8 mouse cellular contexts compared by ENCODE assay signal in the genomic region with DNA sequence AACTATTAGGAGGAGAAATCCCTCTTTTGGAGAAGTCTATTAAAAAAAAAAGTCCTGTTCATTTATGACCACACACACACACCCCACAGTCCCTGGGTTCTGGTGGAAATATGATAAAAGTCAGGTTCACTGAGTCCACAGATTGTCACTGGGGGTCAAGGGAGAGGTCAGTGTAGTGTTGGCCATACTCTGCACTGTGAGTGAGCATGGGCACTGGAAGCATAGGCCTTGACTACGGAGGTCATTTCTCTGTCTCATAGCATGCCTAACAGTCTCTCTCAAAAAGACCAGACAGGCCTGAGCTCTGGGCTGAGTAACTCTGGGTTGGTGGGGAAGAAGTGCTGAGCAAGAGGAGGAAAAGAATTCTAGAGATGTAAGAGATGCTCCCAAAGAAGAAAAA. TPM values are rescaled to one million over a fixed set of nuclear protein-coding genes. Genes with fewer than 3 reads are reported as not detected.
DNase-seq lines count a peak whose midpoint lies in the region; ATAC-seq and TF ChIP-seq lines count a peak whose summit lies in the region.

No protein-coding gene starts in this region.

- TF ChIP-seq POLR2A in limb, embryonic 14.5 days (IDR thresholded peaks at IDR 0.05; ENCODE audit: borderline replicate concordance, extremely low read depth, insufficient read depth, insufficient read length) = no peak

- DNase-seq in lung, embryonic 14.5 days = no peak
- DNase-seq in lung, postnatal 36 days = no peak
- no peak for DNase-seq in forebrain, embryonic 10.5 days (ENCODE audit: extremely low spot score, low spot score)
- no peak for DNase-seq in limb, embryonic 14.5 days (ENCODE audit: low spot score)
- no peak for DNase-seq in gastrocnemius, adult 8-10 months (ENCODE audit: low spot score in 2 of 2)
- DNase-seq in ovary, adult 18-20 months (ENCODE audit: low spot score) = no peak
- no peak for DNase-seq in testis, postnatal 10 days (ENCODE audit: low spot score)

- peak overlapping the region; percentile 85 for H3K4me2 ChIP-seq in lung, embryonic 14.5 days
- peak overlapping the region; percentile 51; the same call in 1 of the 2 replicates for H3K4me2 ChIP-seq in limb, embryonic 14.5 days (replicated peaks; ENCODE audit: low read depth, low read length, severe bottlenecking)
- H3K4me2 ChIP-seq in stomach, embryonic 15.5 days = peak overlapping the region; percentile 53

- no peaks in the 10 kb centered on the region for H3K9me3 ChIP-seq in lung, embryonic 14.5 days (ENCODE audit: low read depth, low read length)
- no peaks in the 10 kb centered on the region for H3K9me3 ChIP-seq in forebrain, embryonic 10.5 days
- no peaks in the 10 kb centered on the region for H3K9me3 ChIP-seq in limb, embryonic 14.5 days (ENCODE audit: control insufficient read depth, low read length)
- no peaks in the 10 kb centered on the region for H3K9me3 ChIP-seq in stomach, embryonic 15.5 days

- no peak for ATAC-seq in lung, embryonic 14.5 days (ENCODE audit: insufficient read depth)
- no peak for ATAC-seq in limb, embryonic 14.5 days (ENCODE audit: low FRiP score, low read depth)
- no peak for ATAC-seq in stomach, embryonic 15.5 days (ENCODE audit: insufficient read depth, low FRiP score, low read depth)

- 0 out of 2 replicates have a peak, but pooled peaks cover 6% of the 10 kb centered on the region for H3K4me1 ChIP-seq in lung, embryonic 14.5 days (ENCODE audit: insufficient read depth)
- H3K4me1 ChIP-seq in forebrain, embryonic 10.5 days = peaks cover 70% of the 10 kb centered on the region
- peaks cover 14% of the 10 kb centered on the region for H3K4me1 ChIP-seq in limb, embryonic 14.5 days (ENCODE audit: control insufficient read depth, insufficient read depth, low read length)
- peaks cover 28% of the 10 kb centered on the region for H3K4me1 ChIP-seq in stomach, embryonic 15.5 days

- no peak for TF ChIP-seq CTCF in lung, embryonic 14.5 days (IDR thresholded peaks at IDR 0.05; ENCODE audit: low read depth)

- H3K27me3 ChIP-seq in lung, embryonic 14.5 days (ENCODE audit: insufficient read depth, low read length) = no peaks in the 10 kb centered on the region
- H3K27me3 ChIP-seq in forebrain, embryonic 10.5 days (ENCODE audit: poor library complexity, severe bottlenecking) = peaks cover 12% of the 10 kb centered on the region
- no peaks in the 10 kb centered on the region for H3K27me3 ChIP-seq in limb, embryonic 14.5 days (ENCODE audit: control insufficient read depth, insufficient read depth, low read length)
- H3K27me3 ChIP-seq in stomach, embryonic 15.5 days (replicated peaks) = no peaks in the 10 kb centered on the region

- H3K27ac ChIP-seq in lung, embryonic 14.5 days (ENCODE audit: low read depth) = no peak overlapping the region
- peak overlapping the region; percentile 100 for H3K27ac ChIP-seq in forebrain, embryonic 10.5 days
- H3K27ac ChIP-seq in limb, embryonic 14.5 days (replicated peaks; ENCODE audit: low read depth, low read length) = no peak overlapping the region
- peak overlapping the region; percentile 13; the same call in 1 of the 2 replicates for H3K27ac ChIP-seq in stomach, embryonic 15.5 days

- no peaks in the 10 kb centered on the region for H3K36me3 ChIP-seq in lung, embryonic 14.5 days (ENCODE audit: insufficient read depth)
- H3K36me3 ChIP-seq in forebrain, embryonic 10.5 days (replicated peaks) = peaks cover 2% of the 10 kb centered on the region; the same call in 1 of the 2 replicates
- H3K36me3 ChIP-seq in limb, embryonic 14.5 days (ENCODE audit: control insufficient read depth, insufficient read depth, low read length) = 0 out of 2 replicates have a peak, but pooled peaks cover 3% of the 10 kb centered on the region
- 0 out of 2 replicates have a peak, but pooled peaks cover 4% of the 10 kb centered on the region for H3K36me3 ChIP-seq in stomach, embryonic 15.5 days

- H3K9ac ChIP-seq in lung, embryonic 14.5 days = no peak overlapping the region; the same call in 1 of the 2 replicates
- H3K9ac ChIP-seq in limb, embryonic 14.5 days (ENCODE audit: low read depth, low read length, severe bottlenecking) = no peak overlapping the region
- H3K9ac ChIP-seq in stomach, embryonic 15.5 days = no peak overlapping the region

- no peak overlapping the region for H3K4me3 ChIP-seq in lung, embryonic 14.5 days (ENCODE audit: low read depth, low read length)
- peak overlapping the region; percentile 99 for H3K4me3 ChIP-seq in forebrain, embryonic 10.5 days
- 0 out of 2 replicates have a peak overlapping the region, but pooled peaks have one; percentile 92 for H3K4me3 ChIP-seq in limb, embryonic 14.5 days (replicated peaks; ENCODE audit: low read length)
- peak overlapping the region; percentile 99 for H3K4me3 ChIP-seq in stomach, embryonic 15.5 days (replicated peaks)

- 65% methylated on average over 1 of the region's 1 CpGs for WGBS in lung, embryonic 14.5 days
- 75% methylated on average over 1 of the region's 1 CpGs for WGBS in forebrain, embryonic 10.5 days
- 83% methylated on average over 1 of the region's 1 CpGs for WGBS in limb, embryonic 14.5 days
- WGBS in stomach, embryonic 15.5 days = 61% methylated on average over 1 of the region's 1 CpGs

RNA-seq across cellular contexts. Expression of gene Tbxas1, which starts 1.9 kb away (rescaled TPM):
- polyA plus RNA-seq in lung, embryonic 14.5 days (2014; fragmentation: Nextera tagmentation; extraction: Ambion mirVana) = 2.7 and 3.4 TPM in 2 replicates
- 0.98 and 1.4 TPM in 2 replicates for polyA plus RNA-seq in forebrain, embryonic 10.5 days (2016; fragmentation: Nextera tagmentation; extraction: Ambion mirVana)
- 1.8 and 3.4 TPM in 2 replicates for polyA plus RNA-seq in limb, embryonic 14.5 days (2012; rRNA removed)
- 2.6 and 3.2 TPM in 2 replicates for polyA plus RNA-seq in limb, embryonic 14.5 days (2014; fragmentation: Nextera tagmentation; extraction: Ambion mirVana)
- polyA plus RNA-seq in stomach, embryonic 15.5 days (2015; fragmentation: Nextera tagmentation; extraction: Ambion mirVana) = 3.4 and 3.5 TPM in 2 replicates
- total RNA-seq in gastrocnemius, adult 8-10 months (2022) = under 1 TPM; 0.51 to 0.80 (median 0.56) TPM

RNA-seq across cellular contexts. Expression of gene Hipk2, which starts 2.6 kb away (rescaled TPM):
- polyA plus RNA-seq in lung, embryonic 14.5 days (2014; fragmentation: Nextera tagmentation; extraction: Ambion mirVana) = 18.2 and 20.8 TPM in 2 replicates
- 26.4 and 29.0 TPM in 2 replicates for polyA plus RNA-seq in forebrain, embryonic 10.5 days (2016; fragmentation: Nextera tagmentation; extraction: Ambion mirVana)
- polyA plus RNA-seq in limb, embryonic 14.5 days (2012; rRNA removed) = 12.3 and 16.4 TPM in 2 replicates
- polyA plus RNA-seq in limb, embryonic 14.5 days (2014; fragmentation: Nextera tagmentation; extraction: Ambion mirVana) = 11.9 and 17.4 TPM in 2 replicates
- 23.8 and 25.6 TPM in 2 replicates for polyA plus RNA-seq in stomach, embryonic 15.5 days (2015; fragmentation: Nextera tagmentation; extraction: Ambion mirVana)
- total RNA-seq in gastrocnemius, adult 8-10 months (2022) = 100 to 1,000 TPM in 2 of 4 experiments, 10 to 100 TPM in 2; 65.2 to 144 (median 96.6) TPM

Comparison
In these comparisons a context has a peak if more than half of its experiments do, and no peak if none do; other contexts are left out.
1. H3K27ac ChIP-seq: peak in forebrain, embryonic 10.5 days (single experiment) and stomach, embryonic 15.5 days (single experiment); none in lung, embryonic 14.5 days (single experiment) and limb, embryonic 14.5 days (single experiment).
2. Peak in every context shown above with its lines, with median percentiles within 50 percentile points of each other: H3K4me2 ChIP-seq.